Mouse (Mus musculus) spleen, postnatal 36 days (tissue): ENCODE data around the gene Ddo.

Experiments used
- DNase-seq, 2 experiments: peaks; one replicate each; pipeline ENCODE4 v3.0.0; 2022; ENCODE audit warnings: low spot score in 2 of 2, mixed read lengths in 1 of 2

Ddo gene

DNA sequence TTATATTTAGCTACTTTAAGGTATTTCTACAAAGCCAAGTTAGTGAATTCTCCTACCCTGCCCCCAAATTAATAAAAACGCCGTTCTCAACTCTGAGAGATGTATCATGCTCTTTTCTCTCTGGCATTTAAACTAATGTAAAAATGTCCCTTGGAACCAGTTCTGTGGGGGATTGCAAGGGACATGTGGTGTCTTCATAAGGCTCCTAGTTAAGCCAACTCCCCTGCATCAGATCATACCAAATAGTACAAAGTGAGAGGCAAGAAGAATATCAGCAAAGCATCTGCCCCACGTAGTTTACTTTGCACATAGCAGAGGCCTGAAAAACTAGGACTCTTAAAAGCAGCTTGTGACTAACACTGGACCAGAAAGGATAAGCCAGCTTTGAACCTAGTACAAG, 86.9 kb downstream of the Ddo start:
- DNase-seq, result no peak

DNA sequence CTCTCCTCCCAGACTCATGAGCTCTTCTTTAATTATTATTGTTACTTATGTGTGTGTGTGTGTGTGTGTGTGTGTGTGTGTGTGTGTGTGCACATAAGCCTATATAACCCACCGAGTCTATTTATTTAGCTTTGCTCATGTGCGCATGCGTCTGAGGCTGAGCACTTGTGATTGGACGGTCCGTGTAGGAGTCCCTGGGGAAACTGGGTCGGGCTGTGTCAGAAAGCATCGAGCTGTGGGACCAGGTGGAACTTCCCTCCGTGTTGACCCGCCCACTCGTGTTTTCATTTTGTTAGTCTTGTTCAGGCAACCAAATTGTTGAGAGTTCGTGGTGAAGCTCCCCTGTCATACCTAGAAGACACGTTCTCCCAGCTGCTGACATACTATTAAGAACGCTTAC, 88.6 kb downstream of the Ddo start:
- DNase-seq, result no peak

DNA sequence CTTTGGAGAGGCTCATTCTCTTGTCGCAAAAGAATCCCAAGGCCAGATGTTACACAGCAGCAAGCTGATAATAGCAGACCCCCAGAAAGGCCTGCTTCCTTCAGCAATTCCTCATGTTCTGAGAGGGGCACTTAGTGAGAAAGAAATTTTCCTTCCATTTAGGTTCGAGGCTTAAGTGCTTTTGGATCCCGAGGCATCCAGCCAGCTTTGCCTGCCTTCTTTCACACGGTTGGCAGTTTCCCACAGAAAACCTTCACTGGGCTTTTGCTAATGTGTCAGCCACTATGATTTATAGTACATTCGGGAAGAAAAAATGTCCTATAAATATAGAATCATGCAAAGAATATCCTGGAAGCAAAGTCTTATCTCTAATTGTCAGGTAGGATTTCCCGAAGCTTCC, 89.3 kb downstream of the Ddo start:
- no peak for DNase-seq

DNA sequence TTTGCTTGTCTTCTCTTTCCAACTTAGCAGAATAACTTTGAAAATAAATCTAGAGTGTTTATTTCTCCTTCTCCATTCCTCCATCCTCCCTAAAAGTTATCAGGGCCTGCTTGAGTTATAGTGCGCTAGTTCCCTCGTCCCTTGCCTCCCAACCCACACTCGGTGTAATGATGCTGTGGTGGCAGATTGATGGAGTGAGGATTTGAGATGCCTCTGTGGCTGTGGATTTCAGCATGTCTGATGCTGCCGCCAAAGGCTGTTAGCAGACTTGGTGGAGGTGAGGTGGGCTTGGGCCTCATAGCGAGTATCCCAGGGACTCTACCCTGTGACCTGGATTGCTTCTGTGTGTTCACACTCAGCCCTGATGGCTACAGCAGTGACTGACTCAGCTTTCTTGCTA, 91.1 kb downstream of the Ddo start:
- no peak for DNase-seq

DNA sequence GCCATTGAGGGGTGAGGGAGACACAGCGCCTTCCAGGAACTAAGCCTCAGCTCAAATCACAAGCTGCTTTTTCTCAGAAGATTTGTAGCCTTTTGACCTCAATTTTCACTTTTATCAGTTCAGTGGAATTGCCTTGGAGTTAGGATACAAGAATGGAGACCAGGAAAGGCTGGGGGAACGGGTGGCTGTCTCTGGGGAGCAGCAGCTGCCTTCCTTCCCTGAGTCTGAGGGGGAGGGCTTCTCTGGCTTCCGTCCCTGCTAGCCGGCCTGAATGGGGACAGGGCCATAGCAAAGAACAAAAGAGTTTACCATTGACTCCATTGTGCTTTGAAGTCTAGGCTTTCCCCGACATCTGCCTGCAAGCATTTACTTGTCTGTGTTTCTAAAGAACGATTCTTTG, 94.5 kb downstream of the Ddo start:
- DNase-seq, result no peak

DNA sequence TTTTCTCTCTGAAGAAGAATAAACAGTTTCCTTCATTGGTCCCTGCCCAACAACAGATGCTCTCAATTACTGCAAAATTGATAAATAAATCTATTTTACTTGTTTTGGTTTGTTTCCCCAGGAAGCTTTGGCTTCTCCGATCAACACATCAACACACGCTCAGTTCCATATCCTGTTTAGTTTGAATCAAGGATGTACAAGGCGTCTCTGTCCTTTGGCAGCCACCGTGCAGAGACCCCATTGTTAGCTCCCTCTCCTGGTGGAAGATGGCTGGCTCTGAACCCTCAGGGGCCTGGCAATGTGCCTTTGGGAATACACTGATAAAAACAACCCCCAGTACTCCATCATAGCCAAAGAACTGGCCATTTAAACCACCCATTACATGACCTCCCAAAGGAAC, 95.3 kb downstream of the Ddo start:
- DNase-seq, result no peak

DNA sequence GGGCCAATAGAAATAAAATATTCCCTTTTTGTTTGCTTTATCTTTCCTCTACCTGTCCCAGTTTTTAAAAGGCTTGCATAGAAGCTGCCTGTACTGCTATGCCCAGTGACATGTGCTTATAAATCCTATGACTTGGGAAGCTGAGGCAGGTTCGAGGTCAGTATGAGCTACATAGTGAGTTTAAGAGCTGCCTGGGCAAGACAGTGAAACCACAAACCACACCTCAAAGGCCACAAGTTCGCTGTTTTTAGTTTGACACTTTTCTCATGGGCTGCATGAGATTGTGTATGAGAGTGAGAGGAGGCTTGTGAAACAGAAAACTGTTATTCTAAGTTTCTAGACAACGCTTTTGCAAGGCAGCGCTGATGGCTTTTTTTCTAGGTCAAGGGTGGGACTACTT, 95.7 kb downstream of the Ddo start:
- DNase-seq, result no peak

DNA sequence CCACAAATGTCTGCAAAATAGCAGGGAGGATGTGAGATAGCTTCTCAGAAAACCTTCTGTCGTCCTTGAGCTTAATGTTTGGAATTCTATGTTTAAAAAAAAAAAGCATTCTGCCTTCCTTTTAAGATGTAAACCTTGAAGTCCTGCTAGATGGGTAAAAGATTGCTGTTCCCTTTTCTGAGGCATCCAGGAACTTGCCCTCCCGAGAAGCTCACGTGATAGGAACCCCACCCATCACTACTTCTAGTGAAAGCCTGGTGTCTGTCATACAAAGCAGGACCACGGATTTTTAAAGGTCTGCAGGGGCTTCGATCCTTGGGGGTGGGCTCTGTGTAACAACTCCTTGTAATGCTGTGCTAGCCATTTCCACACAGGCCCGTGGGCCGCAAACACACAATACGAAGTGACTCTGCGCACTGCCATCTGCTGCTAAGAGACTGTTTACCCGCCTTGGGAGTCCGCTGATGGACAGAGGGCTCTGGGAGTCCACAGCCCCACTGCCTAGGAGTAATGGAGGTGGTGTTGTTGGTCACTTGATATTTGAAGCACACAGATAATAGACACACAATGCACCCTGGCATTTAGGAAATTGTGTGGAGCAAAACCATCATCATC, 96.6 kb downstream of the Ddo start:
- no peak for DNase-seq

DNA sequence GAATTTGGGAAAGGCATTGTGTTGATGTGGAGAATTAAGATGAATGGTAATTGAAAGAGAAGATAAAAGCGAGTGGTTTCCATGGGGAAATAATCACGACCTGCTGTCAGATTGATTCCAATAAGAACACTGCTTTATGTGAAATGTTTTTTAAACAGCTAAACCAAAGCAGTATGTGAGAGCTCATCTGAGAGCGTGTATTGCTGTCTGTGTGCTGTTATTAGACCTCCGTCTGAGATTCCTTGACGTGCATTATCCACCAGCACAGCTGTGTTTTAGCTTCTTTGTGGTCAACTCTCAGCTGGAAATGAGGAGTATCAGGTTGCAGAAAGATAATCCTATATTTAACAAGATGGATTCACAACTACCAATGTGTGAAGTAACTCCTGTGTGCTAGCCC, 97.2 kb downstream of the Ddo start:
- DNase-seq, result no peak

DNA sequence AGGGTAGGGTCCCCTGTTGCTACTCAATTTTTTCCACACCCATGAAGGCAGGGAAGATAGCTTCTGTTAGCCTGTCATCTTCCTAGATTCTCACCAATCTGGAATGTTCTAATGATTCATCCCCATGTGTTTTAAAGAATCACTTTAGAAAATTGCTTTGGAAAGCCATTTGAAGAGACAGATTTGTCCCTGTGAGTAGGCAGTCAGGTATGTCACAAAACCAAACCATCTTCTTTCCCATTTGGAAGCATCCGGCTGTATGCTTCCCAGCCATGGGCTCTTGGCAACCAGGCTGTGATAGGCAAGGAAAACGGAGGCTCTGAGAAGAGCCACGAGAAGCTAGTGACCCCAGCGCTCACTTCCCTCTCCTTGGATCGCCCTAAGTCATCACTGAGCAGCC, 100.4 kb downstream of the Ddo start:
- no peak for DNase-seq
